Comparison of ENCODE assay signal across 13 mouse cellular contexts in genomic region chr2:180543675-180544074, GRCm38 (mm10). TPM values are rescaled to one million over a fixed set of nuclear protein-coding genes. Genes with fewer than 3 reads are reported as not detected.
"Had no signal": no experiment of that assay in that cellular context is flagged by ENCODE, and none has a peak within 500 bp of the region (broad histone marks: within the 10 kb centered on the region; RNA-seq: fewer than 3 reads in every experiment).

No protein-coding gene starts in this region.

- DNase-seq: gastrocnemius, adult 2 months; gastrocnemius, postnatal 10 days; gastrocnemius, postnatal 25 days; heart, adult 2 months; heart, postnatal 14 days; heart, postnatal 4 days; kidney, adult 18-20 months; kidney, adult 8-10 months; kidney, postnatal 10 days; kidney, postnatal 25 days; kidney, postnatal 4 days; liver had no signal

RNA-seq across cellular contexts. Expression of gene Ntsr1, which starts 43.9 kb away (rescaled TPM):
- total RNA-seq: gastrocnemius, adult 2 months; gastrocnemius, postnatal 25 days; granulocyte monocyte progenitor cell, adult 5-6 weeks; heart, adult 2 months; heart, postnatal 14 days had no signal

RNA-seq across cellular contexts. Expression of gene Col9a3, which starts 53.9 kb away (rescaled TPM):
- total RNA-seq: gastrocnemius, adult 2 months had no signal
